ENCODE assay signal across 26 mouse cellular contexts in genomic region chr13:43220635-43221034, GRCm38 (mm10).
"Had no signal": no experiment of that assay in that cellular context is flagged by ENCODE, and none has a peak within 500 bp of the region (broad histone marks: within the 10 kb centered on the region; RNA-seq: fewer than 3 reads in every experiment).

No protein-coding gene starts in this region.

- H3K9ac ChIP-seq: heart, embryonic 13.5 days; heart, embryonic 15.5 days; hindbrain, embryonic 13.5 days; hindbrain, embryonic 15.5 days; kidney, embryonic 15.5 days; limb, embryonic 12.5 days; liver, embryonic 12.5 days; liver, embryonic 14.5 days had no signal

- H3K4me2 ChIP-seq: heart, embryonic 11.5 days; heart, embryonic 13.5 days; heart, embryonic 15.5 days; hindbrain, embryonic 13.5 days; hindbrain, embryonic 15.5 days; kidney, embryonic 15.5 days; limb, embryonic 12.5 days; liver, embryonic 12.5 days had no signal

- H3K27ac ChIP-seq: heart, adult 2 months; heart, embryonic 13.5 days; heart, embryonic 15.5 days; hindbrain, embryonic 15.5 days; hindbrain, postnatal 0 days; kidney, embryonic 15.5 days; kidney, postnatal 0 days; limb, embryonic 12.5 days; liver, embryonic 12.5 days; liver, embryonic 14.5 days had no signal

- H3K27me3 ChIP-seq: heart, embryonic 13.5 days; heart, embryonic 15.5 days; hindbrain, embryonic 13.5 days; hindbrain, embryonic 15.5 days; kidney, embryonic 15.5 days; limb, embryonic 12.5 days had no signal

- DNase-seq: gastrocnemius, postnatal 36 days; heart, adult 11 months; heart, adult 2 months; heart, postnatal 14 days; heart, postnatal 36 days; kidney, adult 11 months; kidney, adult 2 months; kidney, adult 9 months; kidney, postnatal 14 days; kidney, postnatal 36 days; layer of hippocampus, adult 9-11 months; layer of hippocampus, postnatal 36 days; left cerebral cortex, postnatal 4 days; lung, adult 18-20 months had no signal

- H3K4me3 ChIP-seq: heart, adult 2 months; heart, embryonic 13.5 days; heart, embryonic 15.5 days; hindbrain, embryonic 13.5 days; hindbrain, embryonic 15.5 days; kidney, embryonic 15.5 days; limb, embryonic 12.5 days; liver, embryonic 12.5 days had no signal

- H3K9me3 ChIP-seq: heart, embryonic 15.5 days; hindbrain, embryonic 13.5 days; hindbrain, embryonic 15.5 days; kidney, embryonic 15.5 days had no signal

- H3K36me3 ChIP-seq: heart, embryonic 13.5 days; heart, embryonic 15.5 days; hindbrain, embryonic 13.5 days; hindbrain, embryonic 15.5 days; kidney, embryonic 15.5 days; limb, embryonic 12.5 days; liver, embryonic 12.5 days had no signal

- ATAC-seq: hindbrain, postnatal 0 days; intestine, embryonic 16.5 days; liver, embryonic 12.5 days had no signal
